Mouse (Mus musculus) forebrain, embryonic 12.5 days (tissue): ENCODE measurements around the gene Fgfr2. TPM values are rescaled to one million over a fixed set of nuclear protein-coding genes. Genes with fewer than 3 reads are reported as not detected.

Experiments
- ATAC-seq: fragments of 200-750 bp; cut with Nextera tagmentation; 2 replicates; pipeline ENCODE4 v1.8.0; 2017; ENCODE audit warnings: moderate TSS enrichment; ENCODE audit not compliant: low FRiP score
- H3K27ac ChIP-seq: fragments of 300-500 bp; sonication (generic); 2 replicates; pipeline ENCODE4 v1.5.1; 2016; ENCODE audit warnings: mild to moderate bottlenecking
- H3K27me3 ChIP-seq: fragments of 300-500 bp; sonication (generic); 2 replicates; pipeline ENCODE4 v1.6.1; 2016; ENCODE audit warnings: mild to moderate bottlenecking
- H3K36me3 ChIP-seq: fragments of 300-500 bp; sonication (generic); replicated peaks from 2 replicates; pipeline ENCODE4 v1.6.1; 2016; ENCODE audit warnings: mild to moderate bottlenecking
- H3K4me1 ChIP-seq: fragments of 300-500 bp; sonication (generic); 2 replicates; pipeline ENCODE4 v1.6.1; 2016
- H3K4me2 ChIP-seq: fragments of 300-500 bp; sonication (generic); 2 replicates; pipeline ENCODE4 v1.6.1; 2016; ENCODE audit warnings: mild to moderate bottlenecking, moderate library complexity
- H3K4me3 ChIP-seq: fragments of 300-500 bp; sonication (generic); replicated peaks from 2 replicates; pipeline ENCODE4 v1.5.1; 2016; ENCODE audit warnings: mild to moderate bottlenecking
- H3K9ac ChIP-seq: fragments of 300-500 bp; sonication (generic); 2 replicates; pipeline ENCODE4 v1.6.1; 2016; ENCODE audit warnings: mild to moderate bottlenecking
- H3K9me3 ChIP-seq: fragments of 300-500 bp; sonication (generic); 2 replicates; pipeline ENCODE4 v1.6.1; 2016
- WGBS: fragments of 180-500 bp; shearing (Covaris S2); methylation state at CpG from one replicate; pipeline ENCODE4 v1.1.7; 2016; 5-methylcytosine and 5-hydroxymethylcytosine counted together
- polyA plus RNA-seq: library from polyadenylated mRNA; unstranded; fragments of >200 nt; fragmentation: Nextera tagmentation; extraction: Ambion mirVana; gene quantifications from 2 replicates; pipeline ENCODE4 v1.2.1, GENCODE M21; 2016

Fgfr2 gene
- polyA plus RNA-seq, 1 experiment from 2014 or later: 89.6 TPM

- no peaks in the 10 kb centered on the region for H3K36me3 ChIP-seq
- H3K9ac ChIP-seq: no peak overlapping the region
- no peaks in the 10 kb centered on the region for H3K9me3 ChIP-seq
- ATAC-seq: peak; percentile 28; the same call in 1 of the 2 replicates
- peaks cover 35% of the 10 kb centered on the region for H3K4me1 ChIP-seq
- peak overlapping the region; percentile 58 for H3K4me2 ChIP-seq
- H3K27ac ChIP-seq: no peak overlapping the region
- H3K27me3 ChIP-seq: peaks cover 99% of the 10 kb centered on the region
- WGBS: under 1% methylated on average over 39 of the region's 39 CpGs
- H3K4me3 ChIP-seq: peak overlapping the region; percentile 38
Measured at GRCm38 (mm10) chr7:131553771-131554175, 1569.4 kb downstream of the Fgfr2 start.

GRCm38 (mm10) chr7:131552781-131553180 is 1570.4 kb downstream of the Fgfr2 start:
- 2% methylated on average over 5 of the region's 5 CpGs for WGBS
- Histone ChIP-seq H3K4me2 (no peak overlapping the region), H3K36me3 (no peaks in the 10 kb centered on the region), H3K27ac (no peak overlapping the region), H3K27me3 (peaks cover 99% of the 10 kb centered on the region), H3K9ac (no peak overlapping the region), H3K4me1 (peaks cover 35% of the 10 kb centered on the region), H3K9me3 (no peaks in the 10 kb centered on the region), H3K4me3 (no peak overlapping the region)
- no peak for ATAC-seq

- Histone ChIP-seq H3K27me3 (peaks cover 99% of the 10 kb centered on the region), H3K4me2 (no peak overlapping the region), H3K36me3 (no peaks in the 10 kb centered on the region), H3K4me1 (peaks cover 35% of the 10 kb centered on the region), H3K27ac (no peak overlapping the region), H3K4me3 (no peak overlapping the region), H3K9ac (no peak overlapping the region), H3K9me3 (no peaks in the 10 kb centered on the region)
- ATAC-seq: no peak
- WGBS: under 1% methylated on average over 42 of the region's 42 CpGs
Measured at GRCm38 (mm10) chr7:131551931-131552741, 1571.0 kb downstream of the Fgfr2 start.

- H3K36me3 ChIP-seq: no peaks in the 10 kb centered on the region
- no peak overlapping the region for H3K4me3 ChIP-seq
- WGBS: 0% methylated on average over 4 of the region's 4 CpGs
- H3K9ac ChIP-seq: no peak overlapping the region
- peaks cover 33% of the 10 kb centered on the region for H3K4me1 ChIP-seq
- peaks cover 99% of the 10 kb centered on the region for H3K27me3 ChIP-seq
- H3K4me2 ChIP-seq: no peak overlapping the region
- no peak overlapping the region for H3K27ac ChIP-seq
- no peaks in the 10 kb centered on the region for H3K9me3 ChIP-seq
- no peak for ATAC-seq
Measured at GRCm38 (mm10) chr7:131551471-131551870, 1571.7 kb downstream of the Fgfr2 start.

GRCm38 (mm10) chr7:131548473-131548872 is 1574.7 kb downstream of the Fgfr2 start, which contains the start of gene Hmx2:
Gene Hmx2, plus strand, starts transcription at chr7:131548773.
- WGBS: 5% methylated on average over 3 of the region's 3 CpGs
- H3K36me3 ChIP-seq: no peaks in the 10 kb centered on the region

GRCm38 (mm10) chr7:131547481-131547880 is 1575.7 kb downstream of the Fgfr2 start:
- H3K36me3 ChIP-seq: no peaks in the 10 kb centered on the region
- no peak overlapping the region for H3K4me3 ChIP-seq

More at GRCm38 (mm10) chr7:131548473-131548872, 1574.7 kb downstream of the Fgfr2 start, which contains the start of gene Hmx2:
- H3K4me3 ChIP-seq: no peak within 1 kb of the TSS
- H3K4me1 ChIP-seq: peaks cover 21% of the 10 kb centered on the region
- H3K9me3 ChIP-seq: no peaks in the 10 kb centered on the region
- H3K4me2 ChIP-seq: no peak within 1 kb of the TSS
- ATAC-seq: no peak
- no peak within 1 kb of the TSS for H3K9ac ChIP-seq
- peaks cover 98% of the 10 kb centered on the region for H3K27me3 ChIP-seq
- no peak within 1 kb of the TSS for H3K27ac ChIP-seq

GRCm38 (mm10) chr7:131546423-131546822 is 1576.7 kb downstream of the Fgfr2 start:
- peaks cover 98% of the 10 kb centered on the region for H3K27me3 ChIP-seq
- peaks cover 31% of the 10 kb centered on the region for H3K4me1 ChIP-seq
- H3K36me3 ChIP-seq: no peaks in the 10 kb centered on the region
- WGBS: 5% methylated on average over 2 of the region's 2 CpGs
- no peak for ATAC-seq
- no peaks in the 10 kb centered on the region for H3K9me3 ChIP-seq
- no peak overlapping the region for H3K4me3 ChIP-seq
- H3K9ac ChIP-seq: no peak overlapping the region
- H3K27ac ChIP-seq: no peak overlapping the region
- H3K4me2 ChIP-seq: no peak overlapping the region

More at GRCm38 (mm10) chr7:131547481-131547880, 1575.7 kb downstream of the Fgfr2 start:
- 2% methylated on average over 5 of the region's 5 CpGs for WGBS
- no peak overlapping the region for H3K27ac ChIP-seq
- H3K9me3 ChIP-seq: no peaks in the 10 kb centered on the region
- no peak for ATAC-seq
- H3K27me3 ChIP-seq: peaks cover 98% of the 10 kb centered on the region
- H3K4me1 ChIP-seq: peaks cover 26% of the 10 kb centered on the region
- no peak overlapping the region for H3K4me2 ChIP-seq
- no peak overlapping the region for H3K9ac ChIP-seq

GRCm38 (mm10) chr7:131545701-131546385 is 1577.3 kb downstream of the Fgfr2 start:
- H3K4me1 ChIP-seq: peaks cover 33% of the 10 kb centered on the region
- peaks cover 98% of the 10 kb centered on the region for H3K27me3 ChIP-seq
- WGBS: 1% methylated on average over 13 of the region's 13 CpGs
- H3K27ac ChIP-seq: no peak overlapping the region
- no peaks in the 10 kb centered on the region for H3K36me3 ChIP-seq
- H3K4me2 ChIP-seq: no peak overlapping the region
- no peaks in the 10 kb centered on the region for H3K9me3 ChIP-seq
- ATAC-seq: no peak
- H3K4me3 ChIP-seq: no peak overlapping the region
- H3K9ac ChIP-seq: no peak overlapping the region

GRCm38 (mm10) chr7:131544871-131545270 is 1578.3 kb downstream of the Fgfr2 start:
- Histone ChIP-seq H3K27ac (no peak overlapping the region), H3K9me3 (no peaks in the 10 kb centered on the region), H3K36me3 (no peaks in the 10 kb centered on the region), H3K9ac (no peak overlapping the region), H3K27me3 (peaks cover 98% of the 10 kb centered on the region), H3K4me1 (peaks cover 33% of the 10 kb centered on the region), H3K4me3 (no peak overlapping the region), H3K4me2 (no peak overlapping the region)
- no peak for ATAC-seq
- WGBS: 1% methylated on average over 5 of the region's 5 CpGs

GRCm38 (mm10) chr7:131543623-131544481 is 1579.3 kb downstream of the Fgfr2 start:
- peak overlapping the region; percentile 61 for H3K4me2 ChIP-seq
- no peak overlapping the region for H3K27ac ChIP-seq
- no peaks in the 10 kb centered on the region for H3K9me3 ChIP-seq
- H3K9ac ChIP-seq: no peak overlapping the region
- H3K4me1 ChIP-seq: peaks cover 33% of the 10 kb centered on the region
- peaks cover 98% of the 10 kb centered on the region for H3K27me3 ChIP-seq
- H3K4me3 ChIP-seq: peak overlapping the region; percentile 41
- WGBS: under 1% methylated on average over 75 of the region's 75 CpGs
- H3K36me3 ChIP-seq: no peaks in the 10 kb centered on the region
- no peak for ATAC-seq

GRCm38 (mm10) chr7:131542872-131543622 is 1580.1 kb downstream of the Fgfr2 start:
- Histone ChIP-seq H3K4me3 (peak overlapping the region; percentile 41), H3K4me2 (peak overlapping the region; percentile 61), H3K27ac (no peak overlapping the region), H3K9ac (peak overlapping the region; percentile 21; the same call in 1 of the 2 replicates), H3K27me3 (peaks cover 98% of the 10 kb centered on the region), H3K36me3 (no peaks in the 10 kb centered on the region), H3K9me3 (no peaks in the 10 kb centered on the region), H3K4me1 (peaks cover 33% of the 10 kb centered on the region)
- under 1% methylated on average over 60 of the region's 71 CpGs for WGBS
- ATAC-seq: 0 out of 2 replicates have a peak, but pooled peaks have one; percentile 31
